Mouse (Mus musculus) lung, adult 18-20 months (tissue): Measurements from ENCODE around the gene Golph3.
"Not testable (repeated sequence)": the region's sequence is repeated elsewhere in the genome, so short reads cannot be mapped to it uniquely, and the experiment has no call there.

ENCODE experiments used
- DNase-seq, 2 experiments: peaks; one replicate each; pipeline ENCODE4 v3.0.0; 2022; ENCODE audit warnings: mixed read lengths in 2 of 2

Golph3 gene

GRCm38 (mm10) chr15:12360519-12361212 is 39.4 kb downstream of the Golph3 start:
- peak in 1 of 2 experiments; percentile 24 for DNase-seq

- no peak for DNase-seq
These were observed 40.9 kb downstream of the Golph3 start for GRCm38 (mm10) chr15:12362001-12362700.

GRCm38 (mm10) chr15:12362701-12363040 is 41.4 kb downstream of the Golph3 start:
- no peak for DNase-seq

- no peak for DNase-seq
These were observed 42.8 kb downstream of the Golph3 start for GRCm38 (mm10) chr15:12364096-12364495.

- no peak for DNase-seq
These were observed 44.3 kb downstream of the Golph3 start for GRCm38 (mm10) chr15:12365416-12366071.

- no peak for DNase-seq
These were observed 44.8 kb downstream of the Golph3 start for GRCm38 (mm10) chr15:12366072-12366469.

GRCm38 (mm10) chr15:12366580-12367305 is 45.5 kb downstream of the Golph3 start:
- not testable (repeated sequence) for DNase-seq

- peak; percentile 50 to 58 for DNase-seq
These were observed 46.2 kb downstream of the Golph3 start for GRCm38 (mm10) chr15:12367306-12368080.

- DNase-seq, result no peak
These were observed 47.1 kb downstream of the Golph3 start for GRCm38 (mm10) chr15:12368357-12368756.

GRCm38 (mm10) chr15:12368850-12369249 is 47.6 kb downstream of the Golph3 start:
- no peak for DNase-seq

GRCm38 (mm10) chr15:12370096-12370495 is 48.8 kb downstream of the Golph3 start:
- no peak for DNase-seq

- peak; percentile 65 to 73 for DNase-seq
These were observed 49.9 kb downstream of the Golph3 start for GRCm38 (mm10) chr15:12371183-12371582.

GRCm38 (mm10) chr15:12373496-12373895 is 52.2 kb downstream of the Golph3 start:
- no peak for DNase-seq

- no peak for DNase-seq
These were observed 52.7 kb downstream of the Golph3 start for GRCm38 (mm10) chr15:12373918-12374317.

- no peak for DNase-seq
These were observed 53.7 kb downstream of the Golph3 start for GRCm38 (mm10) chr15:12374916-12375315.

- DNase-seq, result peak; percentile 86 to 92
These were observed 54.5 kb downstream of the Golph3 start for GRCm38 (mm10) chr15:12375641-12376311.

GRCm38 (mm10) chr15:12376491-12377069 is 55.3 kb downstream of the Golph3 start:
- DNase-seq, result no peak

GRCm38 (mm10) chr15:12377800-12378199 is 56.5 kb downstream of the Golph3 start:
- DNase-seq, result peak in 1 of 2 experiments; percentile 29

- DNase-seq, result no peak
These were observed 58.8 kb downstream of the Golph3 start for GRCm38 (mm10) chr15:12380057-12380456.

GRCm38 (mm10) chr15:12380548-12380947 is 59.3 kb downstream of the Golph3 start:
- peak; percentile 42 to 67 for DNase-seq

- no peak for DNase-seq
These were observed 63.4 kb downstream of the Golph3 start for GRCm38 (mm10) chr15:12384679-12385078.
